Mouse (Mus musculus) lung, embryonic 14.5 days (tissue): Measurements from ENCODE around the gene Fam243. TPM values are rescaled to one million over a fixed set of nuclear protein-coding genes. Genes with fewer than 3 reads are reported as not detected.

Experiments used
- ATAC-seq: fragments of 200-750 bp; cut with Nextera tagmentation; 2 replicates; pipeline ENCODE4 v1.8.0; 2017; ENCODE audit warnings: mild to moderate bottlenecking, moderate TSS enrichment, moderate library complexity; ENCODE audit not compliant: insufficient read depth
- DNase-seq: peaks from one replicate; pipeline ENCODE4 v3.0.0-alpha.2; 2015
- H3K27ac ChIP-seq: fragments of 300-500 bp; sonication (generic); 2 replicates; pipeline ENCODE4 v1.5.1; 2014; ENCODE audit warnings: low read depth, mild to moderate bottlenecking, moderate library complexity
- H3K27me3 ChIP-seq: fragments of 300-500 bp; sonication (generic); 2 replicates; pipeline ENCODE4 v1.6.1; 2014; ENCODE audit warnings: low read length, control low read depth; ENCODE audit not compliant: insufficient read depth
- H3K36me3 ChIP-seq: fragments of 300-500 bp; sonication (generic); 2 replicates; pipeline ENCODE4 v1.6.1; 2014; ENCODE audit warnings: control low read depth; ENCODE audit not compliant: insufficient read depth
- H3K4me1 ChIP-seq: fragments of 300-500 bp; sonication (generic); 2 replicates; pipeline ENCODE4 v1.6.1; 2014; ENCODE audit warnings: antibody characterized with exemption, control low read depth; ENCODE audit not compliant: insufficient read depth
- H3K4me2 ChIP-seq: fragments of 300-500 bp; sonication (generic); 2 replicates; pipeline ENCODE4 v1.6.1; 2014; ENCODE audit warnings: mild to moderate bottlenecking
- H3K4me3 ChIP-seq: fragments of 300-500 bp; sonication (generic); 2 replicates; pipeline ENCODE4 v1.5.1; 2014; ENCODE audit warnings: low read depth, low read length
- H3K9ac ChIP-seq: fragments of 300-500 bp; sonication (generic); 2 replicates; pipeline ENCODE4 v1.6.1; 2014
- H3K9me3 ChIP-seq: fragments of 300-500 bp; sonication (generic); 2 replicates; pipeline ENCODE4 v1.6.1; 2016; ENCODE audit warnings: low read depth, low read length, control low read depth
- CTCF ChIP-seq: IDR thresholded peaks from 2 replicates; pipeline ENCODE4 v1.5.1; 2016; ENCODE audit warnings: antibody characterized with exemption, low read depth
- WGBS: fragments of 180-500 bp; shearing (Covaris S2); extraction: QIAGEN DNeasy Blood & Tissue Kit; methylation state at CpG from one replicate; pipeline ENCODE4 v1.1.7; 2014; 5-methylcytosine and 5-hydroxymethylcytosine counted together
- polyA plus RNA-seq: library from polyadenylated mRNA; unstranded; fragments of >200 nt; fragmentation: Nextera tagmentation; extraction: Ambion mirVana; gene quantifications from 2 replicates; pipeline ENCODE4 v1.2.1, GENCODE M21; 2014

The Fam243 gene
- polyA plus RNA-seq, 1 experiment from 2014 or later, result not detected

GRCm38 (mm10) chr16:92355982-92356381 lies 34.7 kb upstream of the Fam243 start:
- Histone ChIP-seq H3K27ac (no peak overlapping the region), H3K36me3 (no peaks in the 10 kb centered on the region), H3K4me3 (no peak overlapping the region), H3K9ac (no peak overlapping the region), H3K4me1 (no peaks in the 10 kb centered on the region), H3K4me2 (no peak overlapping the region), H3K9me3 (no peaks in the 10 kb centered on the region), H3K27me3 (no peaks in the 10 kb centered on the region)
- ATAC-seq (no peak), DNase-seq (no peak)
- WGBS, result 59% methylated on average over 11 of the region's 11 CpGs
- TF ChIP-seq CTCF, result no peak

- H3K4me1 ChIP-seq, result no peaks in the 10 kb centered on the region
- no peaks in the 10 kb centered on the region for H3K9me3 ChIP-seq
- ATAC-seq (no peak), DNase-seq (no peak)
- H3K27me3 ChIP-seq, result no peaks in the 10 kb centered on the region
- no peak overlapping the region for H3K9ac ChIP-seq
- no peak for TF ChIP-seq CTCF
- no peak overlapping the region for H3K27ac ChIP-seq
- 69% methylated on average over 5 of the region's 5 CpGs for WGBS
- H3K4me3 ChIP-seq, result no peak overlapping the region
- no peak overlapping the region for H3K4me2 ChIP-seq
- no peaks in the 10 kb centered on the region for H3K36me3 ChIP-seq
Observed at GRCm38 (mm10) chr16:92355366-92355765, 34.1 kb upstream of the Fam243 start.

- ATAC-seq, result no peak
- no peak for TF ChIP-seq CTCF
- Histone ChIP-seq H3K4me2 (no peak overlapping the region), H3K9ac (no peak overlapping the region), H3K27me3 (no peaks in the 10 kb centered on the region), H3K4me3 (no peak overlapping the region), H3K9me3 (no peaks in the 10 kb centered on the region), H3K4me1 (no peaks in the 10 kb centered on the region), H3K27ac (no peak overlapping the region), H3K36me3 (no peaks in the 10 kb centered on the region)
- DNase-seq, result no peak
- 65% methylated on average over 2 of the region's 2 CpGs for WGBS
Observed at GRCm38 (mm10) chr16:92353897-92354296, 32.7 kb upstream of the Fam243 start.

- no peaks in the 10 kb centered on the region for H3K4me1 ChIP-seq
- H3K4me2 ChIP-seq, result no peak overlapping the region
- DNase-seq (no peak), ATAC-seq (no peak)
- H3K27me3 ChIP-seq, result no peaks in the 10 kb centered on the region
- H3K36me3 ChIP-seq, result no peaks in the 10 kb centered on the region
- 79% methylated on average over 12 of the region's 12 CpGs for WGBS
- no peak overlapping the region for H3K9ac ChIP-seq
- no peak overlapping the region for H3K27ac ChIP-seq
- no peak overlapping the region for H3K4me3 ChIP-seq
- H3K9me3 ChIP-seq, result no peaks in the 10 kb centered on the region
- no peak for TF ChIP-seq CTCF
Observed at GRCm38 (mm10) chr16:92353295-92353694, 32.1 kb upstream of the Fam243 start.

- peak; percentile 75 for DNase-seq
- H3K36me3 ChIP-seq, result no peaks in the 10 kb centered on the region
- ATAC-seq, result peak; percentile 47
- no peak overlapping the region for H3K9ac ChIP-seq
- H3K4me1 ChIP-seq, result 0 out of 2 replicates have a peak, but pooled peaks cover 6% of the 10 kb centered on the region
- no peak overlapping the region for H3K4me2 ChIP-seq
- no peak for TF ChIP-seq CTCF
- WGBS, result 58% methylated on average over 12 of the region's 12 CpGs
- H3K27ac ChIP-seq, result no peak overlapping the region
- H3K4me3 ChIP-seq, result no peak overlapping the region
- H3K27me3 ChIP-seq, result no peaks in the 10 kb centered on the region
- H3K9me3 ChIP-seq, result no peaks in the 10 kb centered on the region
Observed at GRCm38 (mm10) chr16:92348941-92349340, 27.7 kb upstream of the Fam243 start.

GRCm38 (mm10) chr16:92346297-92346916 lies 25.2 kb upstream of the Fam243 start:
- no peak overlapping the region for H3K4me2 ChIP-seq
- 0 out of 2 replicates have a peak, but pooled peaks cover 6% of the 10 kb centered on the region for H3K4me1 ChIP-seq

GRCm38 (mm10) chr16:92345177-92345576 lies 23.9 kb upstream of the Fam243 start:
- Histone ChIP-seq H3K9ac (no peak overlapping the region), H3K4me2 (no peak overlapping the region), H3K4me3 (no peak overlapping the region), H3K4me1 (0 out of 2 replicates have a peak, but pooled peaks cover 6% of the 10 kb centered on the region), H3K27me3 (no peaks in the 10 kb centered on the region), H3K27ac (no peak overlapping the region), H3K36me3 (no peaks in the 10 kb centered on the region), H3K9me3 (no peaks in the 10 kb centered on the region)
- TF ChIP-seq CTCF, result no peak
- DNase-seq, result peak; percentile 32
- no peak for ATAC-seq
- WGBS, result 22% methylated on average over 11 of the region's 11 CpGs

More at GRCm38 (mm10) chr16:92346297-92346916, 25.2 kb upstream of the Fam243 start:
- H3K9me3 ChIP-seq, result no peaks in the 10 kb centered on the region
- TF ChIP-seq CTCF, result no peak
- H3K27me3 ChIP-seq, result no peaks in the 10 kb centered on the region
- ATAC-seq (0 out of 2 replicates have a peak, but pooled peaks have one; percentile 18), DNase-seq (no peak)
- no peak overlapping the region; the same call in 1 of the 2 replicates for H3K27ac ChIP-seq
- no peaks in the 10 kb centered on the region for H3K36me3 ChIP-seq
- no peak overlapping the region for H3K9ac ChIP-seq
- WGBS, result 63% methylated on average over 13 of the region's 13 CpGs
- H3K4me3 ChIP-seq, result no peak overlapping the region
